Mouse (Mus musculus): ENCODE measurements around the gene Rspo1. TPM values are rescaled to one million over a fixed set of nuclear protein-coding genes. Genes with fewer than 3 reads are reported as not detected.

The Rspo1 gene
- total RNA-seq, 2 experiments from 2014 or later, result 17.1 to 21.6 TPM

GRCm38 (mm10) chr4:125007460-125007859, 21.2 kb downstream of the Rspo1 start:
- no peak overlapping the region for H3K4me3 ChIP-seq
- intact Hi-C loops (cut with DNase I), result no loop called here
- no peak for TF ChIP-seq CTCF (IDR thresholded peaks at IDR 0.05)
- DNase-seq (ENCODE audit: extremely low spot score in 1 of 2, low spot score in 2 of 2), result no peak
- no peak overlapping the region for H3K27ac ChIP-seq

- H3K27ac ChIP-seq, result no peak overlapping the region
- no peak for TF ChIP-seq CTCF (IDR thresholded peaks at IDR 0.05)
- H3K4me3 ChIP-seq, result no peak overlapping the region
- no peak for DNase-seq (ENCODE audit: extremely low spot score in 1 of 2, low spot score in 2 of 2)
- intact Hi-C loops (cut with DNase I), result no loop called here
Measured at GRCm38 (mm10) chr4:125008220-125008619, 22.0 kb downstream of the Rspo1 start.

GRCm38 (mm10) chr4:125008712-125009111, 22.5 kb downstream of the Rspo1 start:
- no peak for DNase-seq (ENCODE audit: extremely low spot score in 1 of 2, low spot score in 2 of 2)
- no peak for TF ChIP-seq CTCF (IDR thresholded peaks at IDR 0.05)
- no peak overlapping the region for H3K4me3 ChIP-seq
- intact Hi-C loops (cut with DNase I), result no loop called here
- H3K27ac ChIP-seq, result no peak overlapping the region

DNA sequence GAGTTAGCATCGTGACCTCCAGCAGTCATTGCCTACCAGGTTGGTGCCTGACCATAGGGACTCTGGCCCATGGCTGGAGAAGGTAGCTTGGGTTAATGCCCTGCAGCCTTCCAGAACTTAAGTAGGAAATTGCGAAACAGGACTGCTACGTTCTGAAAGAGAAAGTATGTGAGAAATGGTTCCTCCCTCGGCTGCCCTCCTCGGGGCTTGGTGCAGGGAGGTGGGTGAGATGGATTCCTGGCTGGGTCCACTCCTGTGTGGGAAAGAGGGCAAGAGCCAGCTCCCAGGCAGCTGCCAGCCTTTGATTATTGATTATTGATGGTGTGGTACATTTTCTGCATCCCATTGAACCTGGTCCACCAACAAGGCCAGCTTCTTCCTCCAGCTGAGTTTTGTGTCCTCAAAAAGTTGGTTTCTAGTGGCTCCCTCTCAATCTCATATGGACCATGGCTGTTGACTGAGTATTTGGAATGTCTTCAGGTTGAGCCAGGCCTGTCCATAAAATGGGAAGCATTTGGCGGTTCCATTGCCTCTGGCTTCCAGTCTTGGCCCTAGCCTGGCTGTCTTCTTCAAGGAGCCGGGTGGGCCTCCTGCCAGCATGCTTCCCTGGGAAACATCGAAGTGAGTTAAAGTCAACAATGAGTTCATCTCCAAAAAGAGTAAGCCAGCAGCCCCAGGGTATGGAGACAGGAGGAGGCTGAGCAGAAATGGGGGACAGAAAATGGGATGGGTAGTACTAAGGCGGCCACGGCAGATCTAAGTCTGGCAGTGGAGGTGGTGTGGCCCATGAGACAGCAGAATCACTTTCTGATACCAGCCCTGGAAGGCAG, 29.8 kb downstream of the Rspo1 start, which contains the start of gene Gnl2:
Gene Gnl2, plus strand, starts transcription at position 780 of the 830 bp plus-strand sequence.
- intact Hi-C loops (cut with DNase I), result no loop called here
- H3K4me3 ChIP-seq, result no peak within 1 kb of the TSS
- no peak for DNase-seq (ENCODE audit: extremely low spot score in 1 of 2, low spot score in 2 of 2)
- TF ChIP-seq CTCF (IDR thresholded peaks at IDR 0.05), result no peak
- H3K27ac ChIP-seq, result no peak within 1 kb of the TSS

GRCm38 (mm10) chr4:125017431-125017830, 31.2 kb downstream of the Rspo1 start:
- H3K4me3 ChIP-seq, result no peak overlapping the region
- intact Hi-C loops (cut with DNase I), result no loop called here
- TF ChIP-seq CTCF (IDR thresholded peaks at IDR 0.05), result no peak
- H3K27ac ChIP-seq, result no peak overlapping the region
- no peak for DNase-seq (ENCODE audit: extremely low spot score in 1 of 2, low spot score in 2 of 2)

DNA sequence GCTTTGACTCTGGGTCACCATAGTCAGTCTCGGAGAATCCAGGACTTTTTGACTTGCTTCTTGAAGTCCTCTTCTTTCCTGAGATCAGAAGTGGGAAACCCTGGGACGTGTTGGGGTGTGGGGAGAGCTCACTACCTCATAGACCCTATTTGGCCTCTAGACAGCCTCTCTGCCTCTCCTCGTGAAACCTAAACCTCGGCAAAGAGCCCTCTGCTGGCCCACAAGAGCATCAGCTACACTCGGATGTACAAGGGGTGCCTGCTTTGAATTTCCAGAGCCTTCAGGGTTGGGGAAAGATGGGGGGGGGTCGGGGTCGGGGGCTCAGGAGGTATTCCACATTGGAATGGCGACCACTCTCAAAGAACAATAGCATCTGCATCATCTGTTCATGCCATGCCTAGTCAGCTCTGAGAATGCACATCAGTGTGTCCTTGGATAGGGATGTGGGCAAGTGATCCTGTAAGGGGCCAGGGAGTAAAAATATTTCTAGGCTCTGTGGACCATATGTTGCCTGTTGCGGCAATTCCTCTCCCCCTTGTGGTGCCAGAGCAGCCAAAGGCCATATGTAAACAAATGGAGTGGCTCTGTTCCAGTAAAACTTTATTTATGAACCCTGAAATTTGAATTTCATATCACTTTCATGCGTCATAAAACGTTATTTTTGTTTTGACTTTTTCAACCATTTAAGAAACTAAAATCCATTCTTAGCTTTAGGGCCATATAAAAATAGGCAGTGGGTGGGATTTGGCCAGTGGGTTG, 34.7 kb downstream of the Rspo1 start:
- Histone ChIP-seq H3K27ac (no peak overlapping the region), H3K4me3 (no peak overlapping the region)
- intact Hi-C loops (cut with DNase I), result loop anchor here (2.0 kb wide), 1 partner anchor 36 kb away; no protein-coding TSS in a partner anchor
- peak; percentile 29 for TF ChIP-seq CTCF (IDR thresholded peaks at IDR 0.05)
- peak in 1 of 2 experiments; percentile 23 for DNase-seq (ENCODE audit: extremely low spot score in 1 of 2, low spot score in 2 of 2)

DNA sequence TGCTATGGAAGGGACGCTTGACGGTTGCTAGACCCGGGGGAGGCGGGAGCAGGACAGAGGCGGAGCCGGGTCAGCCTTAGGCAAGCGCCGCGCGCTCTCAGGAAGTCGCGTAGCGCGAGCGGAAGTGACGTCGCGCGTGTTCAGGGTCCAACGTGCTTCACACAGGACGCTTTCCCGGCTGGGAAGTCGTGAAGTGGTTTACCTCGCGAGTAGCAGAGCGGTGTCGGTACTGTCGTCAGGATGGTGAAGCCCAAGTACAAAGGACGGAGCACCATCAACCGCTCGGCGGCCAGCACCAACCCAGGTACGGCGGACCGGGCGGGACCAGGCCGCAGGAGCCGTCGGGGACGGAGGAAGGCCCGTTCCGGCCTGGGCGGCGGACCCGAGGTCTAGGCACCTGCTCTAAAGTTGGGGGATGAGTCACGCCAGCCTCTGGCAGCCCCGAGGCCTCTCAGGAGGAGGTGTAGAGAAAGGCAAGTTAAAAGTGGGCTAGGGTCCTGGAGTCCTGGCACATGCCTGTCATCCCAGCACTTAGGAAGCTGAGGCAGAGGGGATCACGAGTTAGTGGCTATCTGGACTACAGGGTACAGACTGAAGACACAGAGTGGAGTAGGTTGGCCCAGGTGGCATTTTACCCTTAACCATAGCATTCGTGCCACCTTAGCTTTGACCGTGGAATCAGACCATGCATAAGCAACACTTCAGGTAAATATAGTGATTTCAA, 43.8 kb downstream of the Rspo1 start:
- no peak for TF ChIP-seq CTCF (IDR thresholded peaks at IDR 0.05)
- peak; percentile 89 for DNase-seq (ENCODE audit: extremely low spot score in 1 of 2, low spot score in 2 of 2)
- intact Hi-C loops (cut with DNase I), result no loop called here
- peak overlapping the region; percentile 82 for H3K27ac ChIP-seq
- H3K4me3 ChIP-seq, result peak overlapping the region; percentile 84

- no peak for TF ChIP-seq CTCF (IDR thresholded peaks at IDR 0.05)
- no peak overlapping the region for H3K4me3 ChIP-seq
- H3K27ac ChIP-seq, result no peak overlapping the region
- DNase-seq (ENCODE audit: extremely low spot score in 1 of 2, low spot score in 2 of 2), result no peak
- intact Hi-C loops (cut with DNase I), result no loop called here
Measured at GRCm38 (mm10) chr4:125034341-125034740, 48.1 kb downstream of the Rspo1 start.

GRCm38 (mm10) chr4:125044454-125044853, 58.2 kb downstream of the Rspo1 start:
- Histone ChIP-seq H3K27ac (no peak overlapping the region), H3K4me3 (no peak overlapping the region)
- no peak for TF ChIP-seq CTCF (IDR thresholded peaks at IDR 0.05)
- no peak for DNase-seq (ENCODE audit: extremely low spot score in 1 of 2, low spot score in 2 of 2)
- intact Hi-C loops (cut with DNase I), result no loop called here

DNA sequence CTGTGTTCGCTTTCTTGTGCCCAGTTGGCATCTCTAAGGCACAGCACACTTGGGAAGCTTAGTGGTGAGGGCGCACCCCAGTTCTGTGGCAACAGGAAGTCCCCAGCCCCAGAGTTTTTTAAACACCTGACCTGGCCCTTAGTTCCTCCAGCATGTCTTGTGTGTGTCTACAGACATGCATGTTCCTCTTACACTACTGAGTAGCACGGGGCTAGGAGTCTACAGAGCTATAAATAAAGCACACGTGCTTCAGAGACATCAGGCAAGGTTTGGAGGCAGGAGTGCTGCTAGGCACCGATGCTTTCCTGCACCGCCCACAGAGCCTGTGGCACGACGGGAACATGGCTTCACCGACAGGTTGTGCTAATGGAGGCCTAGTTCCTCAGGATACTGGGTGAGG, 69.2 kb downstream of the Rspo1 start:
- intact Hi-C loops (cut with DNase I), result no loop called here
- Histone ChIP-seq H3K27ac (no peak overlapping the region), H3K4me3 (no peak overlapping the region)
- no peak for DNase-seq (ENCODE audit: extremely low spot score in 1 of 2, low spot score in 2 of 2)
- no peak for TF ChIP-seq CTCF (IDR thresholded peaks at IDR 0.05)

DNA sequence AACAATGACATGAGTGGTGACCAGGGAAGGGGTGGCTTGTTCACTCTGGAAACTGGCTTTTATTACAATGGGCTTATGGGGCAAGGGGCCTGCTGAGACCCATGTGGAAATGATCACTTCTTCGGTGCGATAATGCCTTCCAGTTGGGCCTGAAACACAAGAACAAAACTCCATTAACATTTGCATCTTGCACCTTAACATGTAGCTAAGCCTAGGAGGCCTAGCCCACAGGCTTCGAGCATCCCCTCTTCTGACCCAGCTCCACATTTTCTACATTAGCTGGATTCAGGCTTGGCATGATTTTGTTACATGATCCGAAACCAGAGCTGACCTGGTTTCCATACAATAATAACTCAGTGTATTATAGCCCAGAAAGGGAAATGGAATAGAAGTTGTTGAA, 70.2 kb downstream of the Rspo1 start:
- no peak overlapping the region for H3K4me3 ChIP-seq
- intact Hi-C loops (cut with DNase I), result no loop called here
- no peak for TF ChIP-seq CTCF (IDR thresholded peaks at IDR 0.05)
- no peak overlapping the region for H3K27ac ChIP-seq
- no peak for DNase-seq (ENCODE audit: extremely low spot score in 1 of 2, low spot score in 2 of 2)

DNA sequence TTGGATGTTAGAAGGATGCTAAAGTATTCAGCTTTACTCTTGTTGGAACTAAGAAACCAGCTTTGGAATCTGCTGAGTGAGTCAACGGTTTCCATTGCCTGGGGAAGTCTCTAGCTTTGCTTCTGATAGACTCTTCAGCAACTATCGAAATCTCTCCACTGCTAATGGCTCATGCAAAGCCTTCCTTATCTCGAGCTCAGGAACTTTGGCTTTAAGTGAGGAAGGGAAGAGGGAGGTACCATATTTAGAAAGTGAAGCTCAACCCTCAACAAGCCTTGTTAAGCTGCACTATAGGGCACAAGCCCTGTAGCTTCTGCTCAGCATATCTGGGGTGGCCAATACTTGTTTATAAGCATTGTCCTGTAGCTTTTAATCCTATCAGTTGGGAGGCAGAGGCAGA, 71.0 kb downstream of the Rspo1 start:
- intact Hi-C loops (cut with DNase I), result no loop called here
- no peak overlapping the region for H3K27ac ChIP-seq

More for the DNA sequence above, 71.0 kb downstream of the Rspo1 start:
- H3K4me3 ChIP-seq, result no peak overlapping the region
- no peak for DNase-seq (ENCODE audit: extremely low spot score in 1 of 2, low spot score in 2 of 2)
- TF ChIP-seq CTCF (IDR thresholded peaks at IDR 0.05), result no peak
